Mouse (Mus musculus) layer of hippocampus, adult 11-12 months (tissue): ENCODE results near the gene Hpse.

Experiments
- DNase-seq: peaks from one replicate; pipeline ENCODE4 v3.0.0; 2022; ENCODE audit warnings: low spot score

The Hpse gene

GRCm38 (mm10) chr5:100719235-100720088 lies at the start of gene Hpse:
TSS of gene Hpse (minus strand) at chr5:100719716.
- no peak for DNase-seq

GRCm38 (mm10) chr5:100766026-100766425 lies 46.5 kb upstream of the Hpse start:
- DNase-seq: no peak

- DNase-seq: no peak
Measured at GRCm38 (mm10) chr5:100761736-100762135, 42.2 kb upstream of the Hpse start.

- no peak for DNase-seq
Measured at GRCm38 (mm10) chr5:100760049-100760663, 40.6 kb upstream of the Hpse start.

- no peak for DNase-seq
Measured at GRCm38 (mm10) chr5:100758121-100758520, 38.6 kb upstream of the Hpse start.

GRCm38 (mm10) chr5:100753407-100753806 lies 33.9 kb upstream of the Hpse start:
- DNase-seq: no peak

- DNase-seq: no peak
Measured at GRCm38 (mm10) chr5:100751655-100752054, 32.1 kb upstream of the Hpse start.

GRCm38 (mm10) chr5:100750617-100751255 lies 31.2 kb upstream of the Hpse start:
- no peak for DNase-seq

GRCm38 (mm10) chr5:100738802-100739201 lies 19.3 kb upstream of the Hpse start:
- DNase-seq: no peak

GRCm38 (mm10) chr5:100736919-100737318 lies 17.4 kb upstream of the Hpse start:
- DNase-seq: no peak

- DNase-seq: no peak
Measured at GRCm38 (mm10) chr5:100734535-100734934, 15.0 kb upstream of the Hpse start.

- DNase-seq: no peak
Measured at GRCm38 (mm10) chr5:100728757-100729156, 9.2 kb upstream of the Hpse start.

- DNase-seq: no peak
Measured at GRCm38 (mm10) chr5:100726001-100726400, 6.5 kb upstream of the Hpse start.

- no peak for DNase-seq
Measured at GRCm38 (mm10) chr5:100716762-100717161, 2.8 kb downstream of the Hpse start.

- DNase-seq: no peak
Measured at GRCm38 (mm10) chr5:100711219-100711618, 8.3 kb downstream of the Hpse start.

- no peak for DNase-seq
Measured at GRCm38 (mm10) chr5:100710012-100710411, 9.5 kb downstream of the Hpse start.

- no peak for DNase-seq
Measured at GRCm38 (mm10) chr5:100709035-100709434, 10.5 kb downstream of the Hpse start.

- no peak for DNase-seq
Measured at GRCm38 (mm10) chr5:100706675-100707074, 12.8 kb downstream of the Hpse start.

GRCm38 (mm10) chr5:100704272-100704671 lies 15.2 kb downstream of the Hpse start:
- no peak for DNase-seq

GRCm38 (mm10) chr5:100702325-100702724 lies 17.2 kb downstream of the Hpse start:
- no peak for DNase-seq

GRCm38 (mm10) chr5:100700861-100701620 lies 18.5 kb downstream of the Hpse start:
- no peak for DNase-seq

GRCm38 (mm10) chr5:100697886-100698285 lies 21.6 kb downstream of the Hpse start:
- DNase-seq: no peak
